Mouse (Mus musculus): ENCODE measurements around the gene Gimap5. TPM values are rescaled to one million over a fixed set of nuclear protein-coding genes. Genes with fewer than 3 reads are reported as not detected.

Gimap5 gene
- polyA plus RNA-seq, 1 experiment from 2014 or later, result 1.7 TPM

DNA sequence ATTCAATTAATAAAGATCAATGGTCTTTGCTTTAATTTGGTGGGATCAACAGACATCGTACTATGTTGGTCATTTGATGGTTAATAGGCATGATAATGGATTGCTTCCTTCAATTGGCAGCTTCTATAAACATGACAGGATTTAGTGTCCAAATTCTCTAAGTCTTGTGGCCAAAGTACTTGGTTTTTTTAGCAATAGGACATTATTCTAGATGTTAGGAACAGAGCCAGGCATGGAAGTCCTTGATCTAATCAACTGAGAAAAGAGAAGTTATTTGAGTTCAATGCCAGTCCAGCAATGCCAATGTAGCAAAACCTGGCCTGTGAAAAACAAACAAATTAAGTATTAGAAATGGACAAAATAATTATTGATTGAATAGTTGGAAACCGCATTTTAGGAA is 39.6 kb downstream of the Gimap5 start:
- DNase-seq (ENCODE audit: low spot score) (no peak), ATAC-seq (ENCODE audit: low FRiP score) (no peak)
- H3K4me1 ChIP-seq (replicated peaks; ENCODE audit: control insufficient read depth, insufficient read depth, low read length), result no peaks in the 10 kb centered on the region
- H3K36me3 ChIP-seq (replicated peaks; ENCODE audit: control insufficient read depth, insufficient read depth), result no peaks in the 10 kb centered on the region
- peaks cover 2% of the 10 kb centered on the region; the same call in 1 of the 2 replicates for H3K9me3 ChIP-seq (ENCODE audit: control insufficient read depth, low read length)
- no peaks in the 10 kb centered on the region for H3K27me3 ChIP-seq (ENCODE audit: control insufficient read depth, insufficient read depth, low read length)
- H3K4me2 ChIP-seq (replicated peaks), result no peak overlapping the region
- no peak overlapping the region for H3K27ac ChIP-seq
- 91% methylated on average over 2 of the region's 2 CpGs for WGBS
- no peak overlapping the region for H3K9ac ChIP-seq
- no peak overlapping the region for H3K4me3 ChIP-seq (replicated peaks; ENCODE audit: low read length)

DNA sequence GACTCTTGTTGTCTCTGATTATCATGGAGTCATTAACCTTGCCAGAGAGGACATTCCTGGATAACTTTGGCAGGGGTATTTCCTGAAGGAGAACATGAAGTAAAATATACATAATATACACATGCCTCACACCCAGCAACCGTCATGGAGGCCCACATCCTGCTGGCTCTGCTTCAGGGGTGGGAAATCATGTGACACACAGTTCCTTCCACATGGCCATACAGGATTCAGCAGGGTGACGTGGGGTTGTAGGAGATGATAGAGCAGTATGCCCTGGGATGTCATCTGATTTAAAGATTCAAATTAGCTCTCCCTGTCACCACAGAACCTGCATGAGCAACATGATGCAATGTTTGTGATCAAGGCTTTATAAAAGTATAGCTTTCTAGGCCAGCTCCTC is 41.9 kb downstream of the Gimap5 start:
- Histone ChIP-seq H3K9me3 (ENCODE audit: control insufficient read depth, low read length) (no peaks in the 10 kb centered on the region), H3K4me3 (replicated peaks; ENCODE audit: low read length) (no peak overlapping the region), H3K9ac (no peak overlapping the region), H3K4me2 (replicated peaks) (no peak overlapping the region), H3K4me1 (replicated peaks; ENCODE audit: control insufficient read depth, insufficient read depth, low read length) (no peaks in the 10 kb centered on the region), H3K36me3 (replicated peaks; ENCODE audit: control insufficient read depth, insufficient read depth) (no peaks in the 10 kb centered on the region), H3K27ac (no peak overlapping the region), H3K27me3 (ENCODE audit: control insufficient read depth, insufficient read depth, low read length) (no peaks in the 10 kb centered on the region)
- DNase-seq (ENCODE audit: low spot score) (no peak), ATAC-seq (ENCODE audit: low FRiP score) (no peak)
- WGBS, result 77% methylated on average over 2 of the region's 2 CpGs

DNA sequence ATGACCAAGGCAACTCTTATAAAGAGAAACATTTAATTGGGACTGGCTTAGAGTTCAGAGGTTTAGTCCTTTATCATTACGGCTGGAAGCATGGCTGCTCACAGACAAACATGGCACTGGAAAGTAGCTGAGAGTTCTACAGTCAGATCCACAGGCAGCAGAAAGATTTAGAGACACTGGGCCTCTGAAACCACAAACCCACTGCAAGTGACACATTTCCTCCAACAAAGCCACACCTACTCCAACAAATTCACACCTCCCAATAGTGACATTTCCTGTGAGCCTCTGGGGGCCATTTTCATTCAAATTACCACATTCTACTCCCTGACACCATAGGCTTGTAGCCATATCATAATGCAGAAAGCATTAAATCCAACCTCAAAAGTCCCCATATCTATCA is 55.9 kb downstream of the Gimap5 start:
- Histone ChIP-seq H3K4me2 (replicated peaks) (no peak overlapping the region), H3K9ac (no peak overlapping the region), H3K27ac (no peak overlapping the region), H3K4me3 (replicated peaks; ENCODE audit: low read length) (no peak overlapping the region), H3K4me1 (replicated peaks; ENCODE audit: control insufficient read depth, insufficient read depth, low read length) (no peaks in the 10 kb centered on the region), H3K9me3 (ENCODE audit: control insufficient read depth, low read length) (no peaks in the 10 kb centered on the region), H3K36me3 (replicated peaks; ENCODE audit: control insufficient read depth, insufficient read depth) (no peaks in the 10 kb centered on the region), H3K27me3 (ENCODE audit: control insufficient read depth, insufficient read depth, low read length) (no peaks in the 10 kb centered on the region)
- no peak for ATAC-seq (ENCODE audit: low FRiP score)
- DNase-seq (ENCODE audit: low spot score), result no peak
- WGBS, result 91% methylated on average over 1 of the region's 1 CpGs

DNA sequence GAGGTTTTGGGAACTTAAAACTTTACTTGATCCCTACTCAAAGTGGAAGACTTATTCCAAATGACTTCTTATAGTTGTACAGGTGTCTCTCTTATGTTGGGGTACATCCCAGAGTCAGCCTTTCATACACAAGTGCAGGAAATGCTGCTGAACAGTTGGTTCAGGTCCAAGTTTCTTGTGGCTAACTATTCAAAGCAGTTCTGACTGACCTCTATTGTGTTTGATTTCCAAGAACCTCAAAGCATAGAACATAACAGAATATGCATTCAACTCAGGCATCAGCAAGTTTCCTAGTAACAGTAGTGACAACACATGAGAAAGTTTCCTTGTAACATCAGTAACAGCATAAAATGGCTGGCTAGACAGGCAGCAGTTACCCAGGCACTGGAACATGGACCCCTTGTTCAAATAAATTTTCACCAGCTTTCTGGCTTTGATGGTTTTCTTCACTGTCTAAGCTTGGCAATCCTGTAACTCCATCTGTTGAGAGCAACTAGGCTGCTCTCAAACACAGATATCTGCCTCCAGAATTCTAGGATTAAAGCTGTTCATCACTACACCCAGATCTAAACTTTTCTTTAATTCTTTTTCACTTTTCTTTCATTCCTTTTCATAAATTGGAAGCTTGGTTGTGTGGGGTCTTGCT is 57.5 kb downstream of the Gimap5 start:
- no peaks in the 10 kb centered on the region for H3K4me1 ChIP-seq (replicated peaks; ENCODE audit: control insufficient read depth, insufficient read depth, low read length)
- H3K36me3 ChIP-seq (replicated peaks; ENCODE audit: control insufficient read depth, insufficient read depth), result no peaks in the 10 kb centered on the region
- no peaks in the 10 kb centered on the region for H3K27me3 ChIP-seq (ENCODE audit: control insufficient read depth, insufficient read depth, low read length)
- no peaks in the 10 kb centered on the region for H3K9me3 ChIP-seq (ENCODE audit: control insufficient read depth, low read length)
- H3K4me2 ChIP-seq (replicated peaks), result no peak overlapping the region
- no peak for ATAC-seq (ENCODE audit: low FRiP score)
- H3K9ac ChIP-seq, result no peak overlapping the region
- no peak overlapping the region for H3K27ac ChIP-seq
- H3K4me3 ChIP-seq (replicated peaks; ENCODE audit: low read length), result no peak overlapping the region
- no peak for DNase-seq (ENCODE audit: low spot score)

Other genes with a start within 250 kb of the Gimap5 start
- 230 and 241 TPM in 2 replicates for gene Atp6v0e2, start 208.6 kb upstream of the Gimap5 start, polyA plus RNA-seq (2014; fragmentation: Nextera tagmentation; extraction: Ambion mirVana)
- 18.2 and 20.8 TPM in 2 replicates for gene Lrrc61, start 191.4 kb upstream of the Gimap5 start, polyA plus RNA-seq (2014; fragmentation: Nextera tagmentation; extraction: Ambion mirVana)
- gene Rarres2, start 173.4 kb upstream of the Gimap5 start, polyA plus RNA-seq (2014; fragmentation: Nextera tagmentation; extraction: Ambion mirVana), result 5.2 and 8.2 TPM in 2 replicates
- gene Gm45021, start 156.6 kb upstream of the Gimap5 start, polyA plus RNA-seq (2014; fragmentation: Nextera tagmentation; extraction: Ambion mirVana), result not detected in 2 replicates
- gene Repin1, start 152.3 kb upstream of the Gimap5 start, polyA plus RNA-seq (2014; fragmentation: Nextera tagmentation; extraction: Ambion mirVana), result 37.4 and 41.7 TPM in 2 replicates
- gene Gm44965, start 152.3 kb upstream of the Gimap5 start, polyA plus RNA-seq (2014; fragmentation: Nextera tagmentation; extraction: Ambion mirVana), result 0.74 and 0.78 TPM in 2 replicates
- 11.8 and 13.6 TPM in 2 replicates for gene Zfp775, start 144.1 kb upstream of the Gimap5 start, polyA plus RNA-seq (2014; fragmentation: Nextera tagmentation; extraction: Ambion mirVana)
- gene AI854703, start 119.4 kb upstream of the Gimap5 start, polyA plus RNA-seq (2014; fragmentation: Nextera tagmentation; extraction: Ambion mirVana), result 23.1 and 25.7 TPM in 2 replicates
- gene Gimap8, start 99.0 kb upstream of the Gimap5 start, polyA plus RNA-seq (2014; fragmentation: Nextera tagmentation; extraction: Ambion mirVana), result 0.12 and 0.16 TPM in 2 replicates
- gene Gimap9, start 70.1 kb upstream of the Gimap5 start, polyA plus RNA-seq (2014; fragmentation: Nextera tagmentation; extraction: Ambion mirVana), result 1.2 and 1.6 TPM in 2 replicates
- 1.5 and 1.9 TPM in 2 replicates for gene Gimap4, start 61.6 kb upstream of the Gimap5 start, polyA plus RNA-seq (2014; fragmentation: Nextera tagmentation; extraction: Ambion mirVana)
- gene Gimap6, start 38.0 kb upstream of the Gimap5 start, polyA plus RNA-seq (2014; fragmentation: Nextera tagmentation; extraction: Ambion mirVana), result 7.2 and 8.7 TPM in 2 replicates
- gene Gm28053, start 27.6 kb upstream of the Gimap5 start, polyA plus RNA-seq (2014; fragmentation: Nextera tagmentation; extraction: Ambion mirVana), result 0.71 TPM in 1 of 2 replicates, not detected in the other
- not detected in 2 replicates for gene Gimap7, start 27.6 kb upstream of the Gimap5 start, polyA plus RNA-seq (2014; fragmentation: Nextera tagmentation; extraction: Ambion mirVana)
- gene Gimap1, start 7.1 kb upstream of the Gimap5 start, polyA plus RNA-seq (2014; fragmentation: Nextera tagmentation; extraction: Ambion mirVana), result 5.1 and 5.7 TPM in 2 replicates
- gene Gimap3, start 24.7 kb downstream of the Gimap5 start, polyA plus RNA-seq (2014; fragmentation: Nextera tagmentation; extraction: Ambion mirVana), result not detected in 2 replicates
- gene Tmem176a, start 94.7 kb downstream of the Gimap5 start, polyA plus RNA-seq (2014; fragmentation: Nextera tagmentation; extraction: Ambion mirVana), result 24.0 and 31.3 TPM in 2 replicates
- 115 and 123 TPM in 2 replicates for gene Tmem176b, start 95.3 kb downstream of the Gimap5 start, polyA plus RNA-seq (2014; fragmentation: Nextera tagmentation; extraction: Ambion mirVana)
- not detected in 2 replicates for gene Aoc1, start 126.7 kb downstream of the Gimap5 start, polyA plus RNA-seq (2014; fragmentation: Nextera tagmentation; extraction: Ambion mirVana)
- gene 1600015I10Rik, start 183.7 kb downstream of the Gimap5 start, polyA plus RNA-seq (2014; fragmentation: Nextera tagmentation; extraction: Ambion mirVana), result not detected in 2 replicates
- gene Doxl2, start 228.8 kb downstream of the Gimap5 start, polyA plus RNA-seq (2014; fragmentation: Nextera tagmentation; extraction: Ambion mirVana), result not detected in 2 replicates
- not detected in 2 replicates for gene Svs1, start 240.7 kb downstream of the Gimap5 start, polyA plus RNA-seq (2014; fragmentation: Nextera tagmentation; extraction: Ambion mirVana)

All from hindbrain, embryonic 14.5 days (tissue).